Mouse (Mus musculus) G1E (cell line): ENCODE measurements around the gene Sp100. TPM values are rescaled to one million over a fixed set of nuclear protein-coding genes. Genes with fewer than 3 reads are reported as not detected.
"Not testable (repeated sequence)": the region's sequence is repeated elsewhere in the genome, so short reads cannot be mapped to it uniquely, and the experiment has no call there.

Experiments used
- ATAC-seq: 2 replicates; pipeline ENCODE4 v1.8.0; 2016; ENCODE audit warnings: mild to moderate bottlenecking; ENCODE audit not compliant: insufficient number of reproducible peaks, poor library complexity, low FRiP score, severe bottlenecking; ENCODE audit errors: extremely low read depth
- DNase-seq: peaks from one replicate; pipeline ENCODE4 v3.0.0; 2012; ENCODE audit warnings: low spot score
- H3K27me3 ChIP-seq: 2 replicates; pipeline ENCODE4 v1.6.1; 2012; ENCODE audit warnings: mild to moderate bottlenecking, low read length, inconsistent platforms; ENCODE audit not compliant: insufficient read depth
- H3K36me3 ChIP-seq: replicated peaks from 2 replicates; pipeline ENCODE3; 2012; ENCODE audit warnings: mild to moderate bottlenecking, inconsistent platforms
- H3K4me1 ChIP-seq: 2 replicates; pipeline ENCODE4 v1.6.1; 2012; ENCODE audit warnings: low read depth, low read length, inconsistent platforms, mixed read lengths; ENCODE audit not compliant: insufficient read depth
- H3K4me3 ChIP-seq: 2 replicates; pipeline ENCODE4 v1.5.1; 2012; ENCODE audit warnings: low read depth, mild to moderate bottlenecking, inconsistent platforms, low read length, moderate library complexity, mixed read lengths
- H3K9me3 ChIP-seq: replicated peaks from 2 replicates; pipeline ENCODE4 v1.6.1; 2012; ENCODE audit warnings: inconsistent platforms
- CTCF ChIP-seq: IDR thresholded peaks from 2 replicates; pipeline ENCODE4 v1.5.1; 2012; ENCODE audit warnings: low read depth, low read length, inconsistent platforms, mixed read lengths
- GATA1 ChIP-seq: IDR thresholded peaks from 2 replicates; pipeline ENCODE4 v1.6.1; 2012; ENCODE audit warnings: borderline replicate concordance, low read length, inconsistent platforms, mixed read lengths
- GATA2 ChIP-seq: IDR thresholded peaks from 2 replicates; pipeline ENCODE4 v1.6.1; 2012; ENCODE audit warnings: low read depth, low read length, inconsistent platforms, borderline replicate concordance
- POLR2AphosphoS5 ChIP-seq: IDR thresholded peaks from 2 replicates; pipeline ENCODE4 v1.6.1; 2012; ENCODE audit warnings: low read depth, low read length, inconsistent platforms; ENCODE audit not compliant: insufficient replicate concordance
- TAL1 ChIP-seq: conservative IDR thresholded peaks from 2 replicates; pipeline ENCODE4 v1.6.1; 2012; ENCODE audit warnings: low read depth, low read length, inconsistent platforms, mixed read lengths
- polyA plus RNA-seq: library from polyadenylated mRNA; stranded (reverse); fragments of >175 nt; gene quantifications from 2 replicates; pipeline ENCODE4 v1.2.3, GENCODE M21; 2012
- total RNA-seq, 2 experiments: library from RNA; stranded (forward) in 1 of 2; stranded (reverse) in 1 of 2; fragments of 200-1000 nt in 1 of 2; fragments of >200 nt in 1 of 2; fragmentation: Nextera tagmentation in 1 of 2; gene quantifications; 2 replicates each; pipeline ENCODE4 v1.2.3; 2014 to 2017

Sp100 gene
- total and polyA plus RNA-seq, 3 experiments: 0.76 TPM; not detected in 2

DNA sequence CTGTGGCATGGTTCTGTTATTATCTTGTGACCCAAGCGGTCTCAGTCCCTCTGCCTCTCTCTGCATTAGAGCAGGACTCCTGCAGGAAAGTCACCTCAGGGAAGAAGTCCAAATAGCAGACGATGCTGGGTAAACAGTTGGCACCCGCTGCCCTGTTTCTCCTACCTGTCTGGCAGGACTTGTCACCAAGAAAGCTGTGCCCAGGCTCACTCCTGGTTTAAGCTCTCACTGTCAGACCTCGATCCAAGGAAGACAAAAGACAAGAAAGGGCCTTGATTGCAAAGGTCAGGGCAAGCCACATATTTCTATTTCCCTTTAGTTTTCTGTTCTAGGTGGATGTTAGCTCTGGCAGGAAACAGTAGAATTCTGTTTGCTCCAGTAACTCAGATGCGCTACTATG lies 736 bp downstream of the Sp100 start:
- H3K9me3 ChIP-seq, DNase-seq, H3K27me3 ChIP-seq, H3K4me1 ChIP-seq, H3K4me3 ChIP-seq, ATAC-seq, H3K36me3 ChIP-seq: not testable (repeated sequence)

DNA sequence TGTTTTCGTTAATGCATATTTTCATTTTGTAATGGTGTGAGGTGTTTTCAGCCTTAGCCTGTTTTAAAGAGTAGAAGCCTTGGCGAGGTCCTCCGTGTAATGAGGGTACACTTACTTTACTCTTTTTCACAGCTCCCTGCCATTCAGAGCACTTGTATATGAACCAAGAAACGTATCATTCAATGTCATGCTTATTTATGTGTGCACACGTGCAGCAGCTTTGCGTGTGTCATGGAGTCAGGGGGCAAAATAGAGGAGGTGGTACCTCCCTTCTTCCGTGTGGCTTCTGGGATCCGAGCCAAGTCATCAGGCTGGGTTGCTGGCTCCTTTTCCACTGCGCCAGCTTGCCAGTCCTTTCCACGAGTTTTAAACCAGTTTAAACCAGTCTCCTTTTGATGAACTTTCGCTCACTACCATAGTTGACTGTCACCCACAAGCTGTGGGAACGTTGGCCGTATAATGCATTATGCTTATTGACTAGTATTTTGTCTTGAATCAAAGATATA lies 2.0 kb downstream of the Sp100 start:
- not testable (repeated sequence) for H3K4me1 ChIP-seq, DNase-seq, ATAC-seq, H3K9me3 ChIP-seq, H3K27me3 ChIP-seq, H3K36me3 ChIP-seq, H3K4me3 ChIP-seq

GRCm38 (mm10) chr1:85657211-85657610 lies 7.4 kb downstream of the Sp100 start:
- not testable (repeated sequence) for ATAC-seq, DNase-seq, H3K9me3 ChIP-seq, H3K4me1 ChIP-seq, H3K27me3 ChIP-seq, H3K36me3 ChIP-seq, H3K4me3 ChIP-seq

GRCm38 (mm10) chr1:85664266-85664665 lies 14.5 kb downstream of the Sp100 start:
- no peaks in the 10 kb centered on the region for H3K36me3 ChIP-seq

DNA sequence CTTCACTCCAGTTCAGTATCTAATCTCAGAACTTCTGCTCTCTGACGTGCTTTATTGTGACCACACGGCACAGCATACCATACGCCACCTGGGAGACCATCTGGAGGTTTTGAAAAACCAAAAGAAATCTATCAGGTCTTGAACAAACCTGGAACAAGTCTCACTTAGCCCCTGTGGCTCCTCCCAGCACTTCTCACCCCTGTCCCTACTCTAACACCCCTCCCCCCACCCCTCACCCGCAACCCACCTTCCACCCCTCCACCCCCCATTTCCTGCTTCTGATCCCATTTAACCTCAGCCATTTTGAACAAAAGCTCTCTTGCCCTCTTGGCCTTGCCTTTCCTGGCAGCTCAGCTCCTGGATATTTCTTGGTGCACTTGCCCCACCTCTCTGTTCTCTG lies 30.4 kb downstream of the Sp100 start:
- Histone ChIP-seq H3K4me3 (no peak overlapping the region), H3K27me3 (no peaks in the 10 kb centered on the region), H3K9me3 (peaks cover 39% of the 10 kb centered on the region), H3K36me3 (no peaks in the 10 kb centered on the region), H3K4me1 (no peaks in the 10 kb centered on the region)
- ATAC-seq (no peak), DNase-seq (no peak)
- TF ChIP-seq GATA1 (no peak), CTCF (no peak), POLR2AphosphoS5 (no peak), GATA2 (no peak), TAL1 (no peak)

More at GRCm38 (mm10) chr1:85664266-85664665, 14.5 kb downstream of the Sp100 start:
- TF ChIP-seq GATA2: no peak
- TF ChIP-seq CTCF: no peak
- TF ChIP-seq GATA1: no peak
- TF ChIP-seq TAL1: no peak
- TF ChIP-seq POLR2AphosphoS5: no peak
- H3K4me1 ChIP-seq: no peaks in the 10 kb centered on the region
- peaks cover 26% of the 10 kb centered on the region for H3K9me3 ChIP-seq
- no peak for DNase-seq
- H3K4me3 ChIP-seq: no peak overlapping the region
- ATAC-seq: no peak
- H3K27me3 ChIP-seq: no peaks in the 10 kb centered on the region

DNA sequence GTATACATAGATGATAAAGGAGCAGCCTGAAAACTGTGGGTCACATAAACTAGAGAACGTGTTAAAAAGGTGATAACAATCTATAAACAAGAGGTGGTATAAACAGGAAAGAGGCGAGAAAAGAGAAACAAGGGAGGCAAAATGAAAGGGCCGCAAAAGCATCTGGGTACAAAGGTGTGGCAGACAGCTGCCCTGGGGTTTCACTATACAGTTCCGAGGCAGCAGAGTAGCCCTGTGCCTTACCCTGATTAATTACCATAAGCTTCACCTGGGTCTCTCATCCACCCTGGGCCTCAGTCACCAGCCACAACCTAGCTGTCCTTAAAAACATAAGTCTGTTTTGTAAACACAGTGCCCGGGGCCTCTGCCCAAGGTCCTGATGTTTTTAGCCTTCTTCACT lies 36.9 kb downstream of the Sp100 start:
- no peak for ATAC-seq
- Histone ChIP-seq H3K27me3 (no peaks in the 10 kb centered on the region), H3K9me3 (peaks cover 24% of the 10 kb centered on the region), H3K36me3 (no peaks in the 10 kb centered on the region), H3K4me1 (no peaks in the 10 kb centered on the region), H3K4me3 (no peak overlapping the region)
- TF ChIP-seq CTCF (no peak), POLR2AphosphoS5 (no peak), GATA1 (no peak), GATA2 (no peak)
- no peak for DNase-seq

DNA sequence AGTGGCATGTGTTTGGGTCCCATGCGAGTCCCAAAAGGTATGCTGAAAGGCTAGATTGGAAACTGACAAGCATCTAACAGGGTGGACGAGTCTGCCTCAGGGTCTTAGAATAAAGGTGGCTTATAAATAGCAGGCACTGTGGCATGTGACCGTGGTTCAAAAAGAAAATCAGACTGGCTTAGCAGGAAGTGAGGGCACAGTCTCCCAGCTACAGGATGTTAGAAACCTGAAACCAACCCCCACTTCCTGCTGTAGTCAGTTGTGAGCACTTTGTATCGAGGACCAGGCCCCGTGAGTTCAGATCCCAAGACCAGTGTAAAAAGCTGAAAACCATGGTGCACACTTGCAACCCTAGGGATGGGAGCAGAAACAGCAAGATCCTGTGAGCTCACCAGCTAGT lies 37.6 kb downstream of the Sp100 start:
- no peak for TF ChIP-seq POLR2AphosphoS5
- no peak for TF ChIP-seq TAL1
- TF ChIP-seq GATA1: no peak
- no peak for TF ChIP-seq GATA2
- no peak for TF ChIP-seq CTCF
- Histone ChIP-seq H3K36me3 (no peaks in the 10 kb centered on the region), H3K4me1 (no peaks in the 10 kb centered on the region), H3K27me3 (no peaks in the 10 kb centered on the region), H3K9me3 (peaks cover 23% of the 10 kb centered on the region), H3K4me3 (no peak overlapping the region)
- ATAC-seq (no peak), DNase-seq (no peak)

DNA sequence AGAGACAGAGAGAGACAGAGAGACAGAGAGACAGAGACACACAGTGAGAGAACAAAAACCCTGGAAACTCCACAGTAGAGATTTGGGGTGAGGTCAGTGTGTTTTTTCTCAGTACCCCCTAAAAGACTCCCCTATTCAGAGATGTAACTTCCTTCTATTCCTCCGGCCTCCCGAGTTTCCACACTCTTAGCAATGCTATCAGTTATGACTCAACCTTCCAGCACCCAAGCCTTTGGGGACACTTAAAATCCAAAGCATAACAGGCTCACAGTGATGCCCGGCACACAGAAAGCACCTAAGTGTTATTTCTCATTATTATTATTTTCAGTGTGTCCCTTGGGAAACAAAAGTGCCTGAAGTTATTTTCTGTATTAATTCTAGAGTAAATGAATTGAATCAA lies 40.8 kb downstream of the Sp100 start:
- TF ChIP-seq CTCF (no peak), TAL1 (no peak), POLR2AphosphoS5 (no peak), GATA2 (no peak), GATA1 (no peak)
- DNase-seq (no peak), ATAC-seq (no peak)
- H3K36me3 ChIP-seq: no peaks in the 10 kb centered on the region
- no peak overlapping the region for H3K4me3 ChIP-seq
- no peaks in the 10 kb centered on the region for H3K4me1 ChIP-seq
- H3K9me3 ChIP-seq: peaks cover 10% of the 10 kb centered on the region
- H3K27me3 ChIP-seq: no peaks in the 10 kb centered on the region
